ENCODE assay signal across 7 mouse cellular contexts in genomic region chr3:88425330-88425689, GRCm38 (mm10). TPM values are rescaled to one million over a fixed set of nuclear protein-coding genes. Genes with fewer than 3 reads are reported as not detected.
DNase-seq lines count a peak whose midpoint lies in the region; ATAC-seq and TF ChIP-seq lines count a peak whose summit lies in the region.

No protein-coding gene starts in this region.

- no peak for TF ChIP-seq CTCF in heart, postnatal 0 days (IDR thresholded peaks at IDR 0.05; ENCODE audit: low read depth)

- peaks cover 21% of the 10 kb centered on the region for H3K4me1 ChIP-seq in lung, embryonic 16.5 days (replicated peaks; ENCODE audit: control insufficient read depth, insufficient read depth, low read length)
- peaks cover 14% of the 10 kb centered on the region for H3K4me1 ChIP-seq in heart, postnatal 0 days (ENCODE audit: control insufficient read depth, insufficient read depth)
- H3K4me1 ChIP-seq in liver, embryonic 12.5 days: peaks cover 51% of the 10 kb centered on the region
- peaks cover 33% of the 10 kb centered on the region for H3K4me1 ChIP-seq in stomach, embryonic 16.5 days (ENCODE audit: control insufficient read depth, insufficient read depth, low read length)

- no peaks in the 10 kb centered on the region for H3K9me3 ChIP-seq in lung, embryonic 16.5 days (ENCODE audit: control insufficient read depth, low read length)
- H3K9me3 ChIP-seq in heart, postnatal 0 days (replicated peaks; ENCODE audit: control insufficient read depth, low read length): no peaks in the 10 kb centered on the region
- no peaks in the 10 kb centered on the region for H3K9me3 ChIP-seq in liver, embryonic 12.5 days (replicated peaks)
- no peaks in the 10 kb centered on the region for H3K9me3 ChIP-seq in stomach, embryonic 16.5 days (replicated peaks; ENCODE audit: control insufficient read depth, low read length)

- peak overlapping the region; percentile 86 for H3K4me2 ChIP-seq in lung, embryonic 16.5 days (ENCODE audit: low read depth, low read length)
- peak overlapping the region; percentile 91 for H3K4me2 ChIP-seq in heart, postnatal 0 days (ENCODE audit: low read depth, low read length)
- H3K4me2 ChIP-seq in liver, embryonic 12.5 days: peak overlapping the region; percentile 59
- H3K4me2 ChIP-seq in stomach, embryonic 16.5 days (ENCODE audit: low read depth, low read length): peak overlapping the region; percentile 47

- no peak for ATAC-seq in lung, embryonic 16.5 days (ENCODE audit: low read depth)
- no peak for ATAC-seq in heart, postnatal 0 days (ENCODE audit: insufficient read depth, low read depth)
- ATAC-seq in liver, embryonic 12.5 days: no peak
- no peak for ATAC-seq in stomach, embryonic 16.5 days (ENCODE audit: insufficient read depth, low FRiP score)

- peaks cover 5% of the 10 kb centered on the region for H3K36me3 ChIP-seq in lung, embryonic 16.5 days (ENCODE audit: control insufficient read depth, insufficient read depth, low read length)
- H3K36me3 ChIP-seq in heart, postnatal 0 days (replicated peaks; ENCODE audit: control insufficient read depth, insufficient read depth, low read length): peaks cover 13% of the 10 kb centered on the region
- H3K36me3 ChIP-seq in liver, embryonic 12.5 days: peaks cover 12% of the 10 kb centered on the region
- peaks cover 8% of the 10 kb centered on the region; the same call in 1 of the 2 replicates for H3K36me3 ChIP-seq in stomach, embryonic 16.5 days (ENCODE audit: control insufficient read depth, insufficient read depth, low read length)

- 11% methylated on average over 2 of the region's 2 CpGs for WGBS in lung, embryonic 16.5 days
- WGBS in heart, postnatal 0 days: 11% methylated on average over 2 of the region's 2 CpGs
- WGBS in liver, embryonic 12.5 days (ENCODE audit: insufficient replicate concordance): 7% methylated on average over 2 of the region's 2 CpGs
- 10% methylated on average over 2 of the region's 2 CpGs for WGBS in stomach, embryonic 16.5 days

- intact Hi-C loops in left cerebral cortex, postnatal 10 days (cut with DNase I): no loop called here

- H3K27me3 ChIP-seq in lung, embryonic 16.5 days (ENCODE audit: control insufficient read depth, insufficient read depth, low read depth, low read length): no peaks in the 10 kb centered on the region
- H3K27me3 ChIP-seq in heart, postnatal 0 days (ENCODE audit: control insufficient read depth, insufficient read depth, low read length): no peaks in the 10 kb centered on the region
- H3K27me3 ChIP-seq in liver, embryonic 12.5 days (replicated peaks): no peaks in the 10 kb centered on the region
- H3K27me3 ChIP-seq in stomach, embryonic 16.5 days (ENCODE audit: control insufficient read depth, insufficient read depth, low read length): no peaks in the 10 kb centered on the region

- TF ChIP-seq EP300 in heart, postnatal 0 days (IDR thresholded peaks at IDR 0.05; ENCODE audit: low read depth): no peak

- no peak for DNase-seq in lung, postnatal 25 days (ENCODE audit: low spot score)
- DNase-seq in heart, postnatal 0 days (ENCODE audit: low spot score): no peak
- DNase-seq in left cerebral cortex, postnatal 10 days (ENCODE audit: extremely low spot score in 1 of 2, low spot score in 2 of 2): no peak
- DNase-seq in layer of hippocampus, adult 9-11 months: no peak

- no peak overlapping the region for H3K27ac ChIP-seq in lung, embryonic 16.5 days (ENCODE audit: low read length)
- no peak overlapping the region for H3K27ac ChIP-seq in heart, postnatal 0 days (ENCODE audit: low read depth)
- H3K27ac ChIP-seq in liver, embryonic 12.5 days: no peak overlapping the region; the same call in 1 of the 2 replicates
- peak overlapping the region; percentile 64 for H3K27ac ChIP-seq in stomach, embryonic 16.5 days (ENCODE audit: low read length)

- peak overlapping the region; percentile 94 for H3K4me3 ChIP-seq in lung, embryonic 16.5 days (ENCODE audit: low read length)
- H3K4me3 ChIP-seq in heart, postnatal 0 days (ENCODE audit: low read depth, low read length): peak overlapping the region; percentile 78
- H3K4me3 ChIP-seq in liver, embryonic 12.5 days: peak overlapping the region; percentile 76
- peak overlapping the region; percentile 89 for H3K4me3 ChIP-seq in stomach, embryonic 16.5 days (replicated peaks; ENCODE audit: low read length)

- peak overlapping the region; percentile 47 for H3K9ac ChIP-seq in lung, embryonic 16.5 days (ENCODE audit: low read length)
- peak overlapping the region; percentile 46 for H3K9ac ChIP-seq in heart, postnatal 0 days (replicated peaks; ENCODE audit: low read depth, low read length)
- no peak overlapping the region for H3K9ac ChIP-seq in liver, embryonic 12.5 days
- H3K9ac ChIP-seq in stomach, embryonic 16.5 days (ENCODE audit: low read length): peak overlapping the region; percentile 52

RNA-seq across cellular contexts. Expression of gene Slc25a44, which starts 0.4 kb away (rescaled TPM):
- 15.2 and 16.0 TPM in 2 replicates for polyA plus RNA-seq in lung, embryonic 16.5 days (2015; fragmentation: Nextera tagmentation; extraction: Ambion mirVana)
- total RNA-seq in heart, postnatal 0 days (2014; rRNA removed; ENCODE audit: low replicate concordance): 17.2 and 25.4 TPM in 2 replicates
- 9.6 and 9.7 TPM in 2 replicates for polyA plus RNA-seq in heart, postnatal 0 days (2015; fragmentation: Nextera tagmentation; extraction: Ambion mirVana)
- polyA plus RNA-seq in liver, embryonic 12.5 days (2016; fragmentation: Nextera tagmentation; extraction: Ambion mirVana): 14.0 and 14.9 TPM in 2 replicates
- 18.0 and 20.0 TPM in 2 replicates for polyA plus RNA-seq in stomach, embryonic 16.5 days (2015; fragmentation: Nextera tagmentation; extraction: Ambion mirVana)
- total RNA-seq in left cerebral cortex, postnatal 10 days (2021): 10 to 100 TPM; 60.3 to 62.5 TPM

RNA-seq across cellular contexts. Expression of gene Pmf1, which starts 15.2 kb away (rescaled TPM):
- 130 and 147 TPM in 2 replicates for polyA plus RNA-seq in lung, embryonic 16.5 days (2015; fragmentation: Nextera tagmentation; extraction: Ambion mirVana)
- 86.0 and 116 TPM in 2 replicates for total RNA-seq in heart, postnatal 0 days (2014; rRNA removed; ENCODE audit: low replicate concordance)
- 62.9 and 65.8 TPM in 2 replicates for polyA plus RNA-seq in heart, postnatal 0 days (2015; fragmentation: Nextera tagmentation; extraction: Ambion mirVana)
- polyA plus RNA-seq in liver, embryonic 12.5 days (2016; fragmentation: Nextera tagmentation; extraction: Ambion mirVana): 104 and 115 TPM in 2 replicates
- polyA plus RNA-seq in stomach, embryonic 16.5 days (2015; fragmentation: Nextera tagmentation; extraction: Ambion mirVana): 98.9 and 104 TPM in 2 replicates
- total RNA-seq in left cerebral cortex, postnatal 10 days (2021): 10 to 100 TPM; 10.3 to 11.5 TPM

RNA-seq across cellular contexts. Expression of gene Sema4a, which starts 35.7 kb away (rescaled TPM):
- 6.3 TPM in 2 replicates for polyA plus RNA-seq in lung, embryonic 16.5 days (2015; fragmentation: Nextera tagmentation; extraction: Ambion mirVana)
- total RNA-seq in heart, postnatal 0 days (2014; rRNA removed; ENCODE audit: low replicate concordance): 2.0 and 2.1 TPM in 2 replicates
- polyA plus RNA-seq in heart, postnatal 0 days (2015; fragmentation: Nextera tagmentation; extraction: Ambion mirVana): 0.93 and 1.0 TPM in 2 replicates
- 14.4 and 17.6 TPM in 2 replicates for polyA plus RNA-seq in liver, embryonic 12.5 days (2016; fragmentation: Nextera tagmentation; extraction: Ambion mirVana)
- 33.1 and 38.4 TPM in 2 replicates for polyA plus RNA-seq in stomach, embryonic 16.5 days (2015; fragmentation: Nextera tagmentation; extraction: Ambion mirVana)
- 10 to 100 TPM; 46.5 to 52.6 TPM for total RNA-seq in left cerebral cortex, postnatal 10 days (2021)

RNA-seq across cellular contexts. Expression of gene Bglap, which starts 41.0 kb away (rescaled TPM):
- polyA plus RNA-seq in lung, embryonic 16.5 days (2015; fragmentation: Nextera tagmentation; extraction: Ambion mirVana): 0.94 TPM in 1 of 2 replicates, not detected in the other
- total RNA-seq in heart, postnatal 0 days (2014; rRNA removed; ENCODE audit: low replicate concordance): not detected in 2 replicates
- polyA plus RNA-seq in heart, postnatal 0 days (2015; fragmentation: Nextera tagmentation; extraction: Ambion mirVana): not detected in 2 replicates
- not detected in 2 replicates for polyA plus RNA-seq in liver, embryonic 12.5 days (2016; fragmentation: Nextera tagmentation; extraction: Ambion mirVana)
- not detected in 2 replicates for polyA plus RNA-seq in stomach, embryonic 16.5 days (2015; fragmentation: Nextera tagmentation; extraction: Ambion mirVana)
- 1 to 10 TPM in 1 of 2 experiments, under 1 TPM in 1; 0.95 to 2.6 TPM for total RNA-seq in left cerebral cortex, postnatal 10 days (2021)

RNA-seq across cellular contexts. Expression of gene Bglap2, which starts 46.8 kb away (rescaled TPM):
- polyA plus RNA-seq in lung, embryonic 16.5 days (2015; fragmentation: Nextera tagmentation; extraction: Ambion mirVana): 0.43 TPM in 1 of 2 replicates, not detected in the other
- not detected in 2 replicates for total RNA-seq in heart, postnatal 0 days (2014; rRNA removed; ENCODE audit: low replicate concordance)
- polyA plus RNA-seq in heart, postnatal 0 days (2015; fragmentation: Nextera tagmentation; extraction: Ambion mirVana): not detected in 2 replicates
- polyA plus RNA-seq in liver, embryonic 12.5 days (2016; fragmentation: Nextera tagmentation; extraction: Ambion mirVana): not detected in 2 replicates
- 4.4 and 12.2 TPM in 2 replicates for polyA plus RNA-seq in stomach, embryonic 16.5 days (2015; fragmentation: Nextera tagmentation; extraction: Ambion mirVana)
- total RNA-seq in left cerebral cortex, postnatal 10 days (2021): not detected
